Mouse (Mus musculus) kidney, adult 9 months (tissue): ENCODE data around the gene Mthfsd.
"Not testable (repeated sequence)": the region's sequence is repeated elsewhere in the genome, so short reads cannot be mapped to it uniquely, and the experiment has no call there.

Source experiments
- DNase-seq: peaks from one replicate; pipeline ENCODE4 v3.0.0; 2022

The Mthfsd gene

DNA sequence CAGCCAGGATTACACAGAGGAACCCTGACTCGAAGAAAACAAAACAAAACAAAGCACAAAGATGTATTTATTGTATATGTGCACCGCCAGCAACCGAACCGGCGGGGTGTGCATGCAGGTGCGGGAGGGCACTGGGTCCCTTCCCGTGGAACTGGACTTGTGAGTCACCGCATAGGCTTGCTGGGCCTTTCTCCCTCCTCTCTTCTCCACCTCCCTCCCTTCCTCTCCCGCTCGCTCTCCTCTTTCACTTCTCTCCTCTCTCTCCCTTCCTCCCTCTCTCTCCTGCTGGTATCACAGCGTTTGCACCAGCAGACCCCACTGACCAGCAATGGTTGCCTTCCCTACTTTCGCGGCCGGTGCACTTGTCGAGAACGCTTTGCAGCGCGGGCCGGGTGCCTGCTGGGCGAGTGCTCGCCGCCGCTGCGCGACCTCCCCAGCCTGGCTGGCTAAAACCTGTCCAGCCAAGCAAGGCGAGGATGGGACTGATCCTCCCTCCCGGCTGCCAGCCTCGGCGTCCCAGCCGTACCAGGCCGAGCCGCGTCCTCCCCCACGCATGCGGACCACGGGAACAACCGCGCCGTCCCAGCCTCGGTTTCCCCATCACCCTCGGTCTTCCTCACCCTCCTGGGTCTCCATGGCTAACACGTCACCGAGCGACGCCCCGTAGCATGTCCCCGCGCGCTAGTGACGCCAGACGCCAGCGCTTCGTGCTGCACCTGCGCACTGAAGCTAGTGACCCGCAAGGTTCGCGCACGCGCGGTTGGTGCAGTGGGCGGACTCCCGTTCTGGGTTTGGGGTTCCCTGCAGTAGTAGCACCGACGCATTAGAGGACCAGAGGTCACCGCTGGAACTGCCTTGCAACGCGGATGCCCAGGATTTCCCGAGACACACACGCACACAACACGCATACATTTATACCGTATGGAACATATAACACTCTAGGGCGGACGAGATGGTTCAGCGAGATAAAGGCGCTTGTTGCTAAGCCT, at the start of gene Mthfsd:
Mthfsd (minus strand) TSS at position 725 of the 989 bp plus-strand sequence.
- peak; percentile 99 for DNase-seq

DNA sequence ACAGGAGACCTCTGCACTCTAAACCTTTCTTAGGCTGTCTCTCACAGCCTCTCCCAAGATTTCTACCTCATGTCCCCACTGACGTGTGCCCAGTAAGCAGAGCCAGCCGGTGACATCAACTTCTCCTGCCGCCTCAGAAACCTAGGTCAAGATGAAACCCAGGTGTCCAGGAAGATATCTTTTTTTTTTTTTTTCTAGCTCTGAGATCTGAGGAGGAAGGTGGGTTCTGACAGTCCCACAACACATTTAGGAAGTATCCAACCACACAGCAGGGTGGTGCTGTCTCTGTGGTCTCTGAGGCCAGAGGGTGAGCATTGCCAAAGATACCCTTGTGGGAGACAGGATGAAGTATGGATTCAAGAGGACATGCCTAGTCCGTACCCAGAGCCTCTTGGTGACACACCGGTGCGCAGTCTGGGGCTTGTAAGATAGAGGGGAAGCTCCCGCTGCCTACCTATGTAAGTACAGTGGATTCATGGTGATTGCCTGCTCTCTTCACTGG, 48.8 kb upstream of the Mthfsd start:
- DNase-seq: no peak

DNA sequence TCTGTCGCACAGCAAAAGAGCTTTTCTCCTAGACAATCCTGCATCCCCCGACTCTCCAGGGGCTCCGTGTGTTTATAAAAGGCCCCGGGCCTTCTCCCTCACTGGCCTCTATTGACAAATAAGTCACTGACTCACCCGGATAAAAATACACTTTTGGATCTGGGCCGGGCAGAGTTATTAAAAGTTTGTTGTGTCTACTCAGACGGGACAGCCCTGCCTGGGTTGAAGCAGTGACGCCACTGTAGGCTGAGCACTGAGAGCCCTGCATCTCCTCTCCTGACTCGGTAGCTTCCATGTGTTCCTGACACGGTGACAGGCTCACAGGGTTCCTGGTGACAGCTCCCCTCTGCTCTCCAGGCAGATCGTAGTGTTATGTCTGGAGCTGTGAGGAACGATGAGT, 44.2 kb upstream of the Mthfsd start:
- DNase-seq: no peak

GRCm38 (mm10) chr8:121148573-121149083, 40.4 kb upstream of the Mthfsd start:
- DNase-seq: no peak

DNA sequence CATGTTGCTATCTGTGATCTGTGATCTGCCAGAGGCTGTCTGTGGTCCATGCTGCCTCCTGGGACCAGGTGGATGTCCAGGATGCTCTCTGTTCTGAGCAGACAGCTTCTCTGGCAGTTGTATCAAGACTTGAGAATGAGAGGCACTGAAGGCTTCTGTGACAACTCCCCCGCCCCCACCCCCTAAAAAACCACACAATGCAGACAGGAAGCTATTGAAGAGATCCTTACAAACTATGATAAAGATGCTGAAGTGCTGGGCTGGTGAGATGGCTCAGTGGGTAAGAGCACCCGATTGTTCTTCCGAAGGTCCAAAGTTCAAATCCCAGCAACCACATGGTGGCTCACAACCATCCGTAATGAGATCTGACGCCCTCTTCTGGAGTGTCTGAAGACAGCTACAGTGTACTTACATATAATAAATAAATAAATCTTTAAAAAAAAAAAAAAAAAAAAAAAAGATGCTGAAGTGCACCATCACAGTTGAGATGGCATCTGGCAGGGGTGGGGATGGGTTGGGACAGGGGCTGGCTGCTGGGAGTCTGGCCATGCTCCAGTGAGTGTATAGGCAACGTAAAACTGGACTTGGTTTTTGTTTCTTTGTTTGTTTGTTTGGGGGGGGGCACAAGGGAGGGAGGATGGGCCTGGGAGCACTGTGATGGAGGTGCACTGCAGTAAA, 37.4 kb upstream of the Mthfsd start:
- not testable (repeated sequence) for DNase-seq

DNA sequence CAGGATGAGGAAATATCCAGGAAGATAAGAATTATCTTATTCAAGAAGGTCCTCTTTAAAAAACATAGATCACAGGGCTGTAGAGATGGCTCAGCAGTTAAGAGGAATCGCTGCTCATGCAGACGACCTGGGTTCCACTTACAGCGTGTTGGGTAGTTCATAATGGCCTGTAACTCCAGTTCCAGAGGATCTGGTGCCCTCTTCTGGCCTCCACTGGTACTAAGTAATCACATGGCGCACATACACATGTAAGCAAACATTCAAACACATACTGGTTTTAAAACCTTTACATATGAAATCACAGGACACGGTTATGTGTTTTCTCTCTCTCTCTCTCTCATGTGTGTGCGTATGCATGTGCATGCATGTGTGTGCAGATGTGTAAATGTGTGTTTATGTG, 28.7 kb upstream of the Mthfsd start:
- DNase-seq: no peak

DNA sequence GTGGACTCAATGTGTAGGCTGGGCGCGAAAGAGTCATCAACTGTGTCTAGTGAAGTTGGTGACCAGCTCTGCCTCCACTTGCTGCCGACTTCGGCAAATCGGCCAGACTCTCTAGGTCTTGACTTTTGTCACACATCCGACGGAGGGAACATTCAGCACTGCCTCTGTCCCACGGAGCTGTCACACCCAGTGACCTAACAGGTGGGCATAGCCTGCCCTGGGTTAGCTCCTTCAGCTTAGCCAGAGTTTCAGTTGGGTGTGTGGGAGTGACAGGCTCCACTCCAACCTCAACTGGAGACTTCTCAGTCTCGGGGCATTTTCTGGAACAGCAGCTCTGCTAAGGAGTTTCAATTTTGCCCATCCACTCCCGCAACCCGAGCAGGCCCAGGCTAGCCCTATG, 26.3 kb upstream of the Mthfsd start:
- no peak for DNase-seq

- DNase-seq: no peak
Measured at GRCm38 (mm10) chr8:121134102-121134501, 25.9 kb upstream of the Mthfsd start.

DNA sequence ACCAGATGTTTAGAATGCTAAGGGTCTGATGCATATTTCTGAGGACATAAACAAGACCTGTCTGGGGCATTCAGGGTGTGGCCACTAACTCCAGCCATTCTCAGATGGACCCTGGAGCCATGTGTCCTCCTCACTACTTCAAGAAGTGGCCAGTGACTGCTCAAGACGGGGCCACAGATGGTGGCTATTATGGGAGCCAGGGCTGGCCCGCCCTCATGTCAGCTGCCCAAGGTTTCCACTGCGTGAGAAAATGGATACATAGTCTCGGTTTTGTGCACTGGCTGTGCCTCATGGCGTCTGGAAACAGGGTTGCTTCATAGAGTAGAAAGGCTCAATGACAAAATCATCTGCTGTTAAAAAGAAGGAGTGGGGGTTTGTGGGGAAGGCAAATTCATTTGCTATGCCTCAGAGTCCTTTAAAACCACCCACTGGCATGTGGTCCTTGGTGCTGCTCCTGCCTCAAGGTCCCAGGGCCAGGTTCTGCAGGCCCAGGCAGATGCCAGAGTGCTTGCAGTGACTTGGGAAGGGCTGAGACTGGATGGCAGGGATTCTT, 24.8 kb upstream of the Mthfsd start:
- DNase-seq: no peak

DNA sequence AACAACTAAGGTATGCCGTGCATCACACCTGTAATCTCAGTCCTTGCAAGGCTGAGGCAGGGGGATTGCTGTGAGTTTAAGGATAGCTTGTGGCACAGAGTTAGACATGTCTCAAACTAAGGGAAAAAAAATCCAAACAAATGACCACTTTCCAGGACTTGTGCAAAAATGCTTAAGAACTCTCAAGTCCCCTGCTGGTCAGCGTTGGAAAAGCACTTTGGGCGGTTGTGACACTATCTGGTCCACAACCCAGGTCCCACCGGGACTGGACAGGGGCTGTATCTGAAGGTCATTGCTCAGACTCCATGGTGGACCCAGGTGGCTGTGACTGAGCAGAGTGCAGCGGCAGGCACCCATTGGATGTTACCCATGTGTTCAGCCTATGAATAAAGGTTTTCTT, 22.3 kb upstream of the Mthfsd start:
- DNase-seq: no peak

DNA sequence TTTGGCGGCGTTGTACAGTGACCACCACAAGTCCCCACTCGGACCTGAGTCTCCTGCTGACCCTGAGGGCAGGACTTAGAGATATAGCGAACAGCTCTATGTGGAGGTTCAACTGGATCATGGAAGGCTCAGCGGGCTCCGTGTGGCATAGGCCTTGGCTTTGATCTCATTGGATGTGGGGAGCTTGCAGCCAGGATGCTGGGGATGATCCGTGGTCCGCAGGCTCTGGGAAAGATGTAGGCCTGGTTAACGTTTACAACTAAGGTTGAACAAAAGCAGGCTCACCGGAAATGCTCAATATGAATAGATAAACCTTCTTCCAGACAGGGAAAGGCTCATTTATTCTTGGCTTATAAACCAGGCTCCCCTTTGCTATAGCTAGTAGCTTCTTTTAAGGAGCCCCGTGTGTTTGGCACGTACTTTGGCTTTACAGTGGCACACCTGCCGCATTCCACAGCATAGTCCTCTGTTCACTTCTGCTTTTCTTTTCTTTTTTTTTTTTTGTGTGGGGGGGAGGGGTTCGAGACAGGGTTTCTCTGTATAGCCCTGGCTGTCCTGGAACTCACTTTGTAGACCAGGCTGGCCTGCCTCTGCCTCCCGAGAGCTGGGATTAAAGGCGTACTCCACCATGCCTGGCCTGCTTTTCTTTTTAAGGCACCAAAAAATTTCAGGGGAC, 21.2 kb upstream of the Mthfsd start:
- DNase-seq: no peak

GRCm38 (mm10) chr8:121128531-121129264, 20.5 kb upstream of the Mthfsd start:
- no peak for DNase-seq

GRCm38 (mm10) chr8:121127756-121128375, 19.7 kb upstream of the Mthfsd start, which contains the start of gene Foxl1:
Gene Foxl1 (plus strand): TSS chr8:121127940.
- DNase-seq: no peak

DNA sequence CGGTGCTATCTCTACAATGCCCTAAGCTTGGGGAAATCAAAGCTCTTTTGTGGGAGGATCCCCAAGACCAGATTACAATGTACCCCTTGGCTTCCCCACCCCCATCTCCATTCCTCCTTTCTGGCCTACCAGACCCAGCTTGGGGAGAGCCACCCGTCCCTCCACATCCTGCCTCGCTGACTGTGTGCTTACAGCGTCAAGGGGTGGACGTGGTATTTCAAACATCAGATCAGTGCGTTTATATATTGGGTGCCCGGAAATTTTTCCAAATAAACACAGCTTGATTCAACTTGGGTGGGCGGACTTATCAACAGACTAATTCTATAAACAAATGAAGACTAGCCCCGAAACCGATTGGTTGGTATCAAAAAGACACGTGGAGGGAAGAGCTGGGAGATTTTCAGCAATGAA, 19.1 kb upstream of the Mthfsd start:
- DNase-seq: no peak

GRCm38 (mm10) chr8:121126694-121127093, 18.5 kb upstream of the Mthfsd start:
- DNase-seq: no peak

- no peak for DNase-seq
Measured at GRCm38 (mm10) chr8:121126191-121126590, 18.0 kb upstream of the Mthfsd start.

- peak; percentile 68 for DNase-seq
Measured at GRCm38 (mm10) chr8:121125311-121125876, 17.2 kb upstream of the Mthfsd start.

DNA sequence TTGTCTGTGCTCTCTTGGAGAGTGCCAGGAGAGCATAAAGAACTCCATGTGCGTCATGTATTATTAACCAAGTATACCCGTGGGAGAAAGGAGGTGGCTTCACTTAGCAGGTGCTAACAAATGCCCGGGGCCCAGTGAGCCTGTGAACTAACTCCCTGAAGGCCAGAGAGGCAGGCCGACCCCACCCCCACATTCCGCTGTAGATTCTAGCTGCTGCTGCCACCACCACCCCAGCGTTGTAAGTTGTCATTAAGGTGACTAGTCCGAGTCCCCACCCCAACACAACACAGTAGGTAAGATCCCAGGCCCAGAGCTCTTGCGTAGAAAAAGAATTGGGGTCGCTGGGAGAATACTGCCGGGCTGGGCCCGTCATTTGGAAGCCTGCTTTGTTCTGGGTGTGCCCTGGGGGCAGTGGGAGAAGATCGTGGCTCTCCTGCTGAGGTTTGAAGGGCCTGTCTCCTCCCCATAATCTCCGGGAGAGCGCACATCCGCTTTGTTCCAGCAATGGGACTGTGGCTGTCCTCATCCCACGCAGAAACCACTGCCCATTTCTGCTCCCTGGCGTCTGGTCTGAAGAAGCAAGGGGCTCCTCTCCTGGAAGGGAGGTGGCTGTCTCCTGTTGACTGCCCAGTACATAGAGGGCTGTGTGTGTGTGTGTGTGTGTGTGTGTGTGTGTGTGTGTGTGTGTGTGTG, 16.5 kb upstream of the Mthfsd start:
- no peak for DNase-seq

DNA sequence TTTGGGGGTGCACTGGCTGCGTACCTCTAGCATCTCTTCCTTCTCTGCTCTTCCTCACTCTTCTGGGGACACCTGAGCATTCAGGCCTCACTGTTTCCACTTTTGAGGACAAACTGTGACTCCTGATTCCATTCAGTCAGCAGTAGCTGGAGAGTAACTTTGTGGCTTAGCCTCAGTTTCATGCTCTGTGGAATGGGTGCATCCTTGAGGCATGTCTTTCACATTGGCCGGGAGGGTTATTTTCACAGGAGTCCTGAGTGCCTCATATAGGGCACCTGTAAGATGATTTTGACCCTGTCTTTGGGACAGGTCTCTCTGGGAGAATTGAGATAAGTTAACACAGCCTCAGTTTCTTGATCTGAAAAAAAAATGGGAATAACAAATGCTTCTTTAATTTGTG, 14.9 kb upstream of the Mthfsd start:
- no peak for DNase-seq

DNA sequence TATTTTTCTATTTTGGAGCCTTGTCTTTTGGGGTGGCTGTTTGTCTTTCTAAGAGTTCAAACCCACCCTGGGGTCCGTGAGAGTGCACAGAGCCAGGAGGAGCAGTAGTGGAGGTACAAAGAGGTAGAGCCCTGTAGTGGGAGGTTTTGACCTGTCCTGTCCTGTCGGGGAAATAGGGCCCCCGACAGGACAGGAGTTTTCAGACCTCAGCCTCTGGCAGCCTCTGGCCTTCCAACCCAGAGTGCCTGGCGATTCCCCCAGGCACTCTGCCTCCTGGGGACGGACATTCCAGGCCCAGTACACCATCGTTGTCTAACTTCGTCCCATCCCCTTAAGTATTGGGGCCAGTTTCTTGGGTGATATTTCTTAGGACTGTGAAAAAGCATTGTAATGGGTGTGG, 14.2 kb upstream of the Mthfsd start:
- DNase-seq: no peak
